Mouse (Mus musculus): ENCODE data around the gene Frat2.
A peak's percentile ranks its signal among the peaks of the same experiment; 100 is the strongest.

The Frat2 gene

GRCm38 (mm10) chr19:41822589-41822988 lies 25.3 kb downstream of the Frat2 start:
- DNase-seq (ENCODE audit: extremely low spot score, low spot score), result no peak

- no peak for DNase-seq (ENCODE audit: extremely low spot score, low spot score)
Observed at GRCm38 (mm10) chr19:41821436-41821835, 26.5 kb downstream of the Frat2 start.

GRCm38 (mm10) chr19:41818749-41819148 lies 29.2 kb downstream of the Frat2 start:
- no peak for DNase-seq (ENCODE audit: extremely low spot score, low spot score)

- DNase-seq (ENCODE audit: extremely low spot score, low spot score), result no peak
Observed at GRCm38 (mm10) chr19:41817325-41817724, 30.6 kb downstream of the Frat2 start.

- DNase-seq (ENCODE audit: extremely low spot score, low spot score), result no peak
Observed at GRCm38 (mm10) chr19:41816915-41817314, 31.0 kb downstream of the Frat2 start.

GRCm38 (mm10) chr19:41816410-41816809 lies 31.5 kb downstream of the Frat2 start:
- no peak for DNase-seq (ENCODE audit: extremely low spot score, low spot score)

- DNase-seq (ENCODE audit: extremely low spot score, low spot score), result no peak
Observed at GRCm38 (mm10) chr19:41813374-41813773, 34.6 kb downstream of the Frat2 start.

GRCm38 (mm10) chr19:41812525-41812924 lies 35.4 kb downstream of the Frat2 start:
- DNase-seq (ENCODE audit: extremely low spot score, low spot score), result no peak

GRCm38 (mm10) chr19:41810074-41810473 lies 37.9 kb downstream of the Frat2 start:
- no peak for DNase-seq (ENCODE audit: extremely low spot score, low spot score)

GRCm38 (mm10) chr19:41808104-41808634 lies 39.8 kb downstream of the Frat2 start:
- DNase-seq (ENCODE audit: extremely low spot score, low spot score), result no peak

GRCm38 (mm10) chr19:41807497-41807896 lies 40.4 kb downstream of the Frat2 start:
- DNase-seq (ENCODE audit: extremely low spot score, low spot score), result no peak

GRCm38 (mm10) chr19:41805831-41806230 lies 42.1 kb downstream of the Frat2 start:
- no peak for DNase-seq (ENCODE audit: extremely low spot score, low spot score)

- DNase-seq (ENCODE audit: extremely low spot score, low spot score), result no peak
Observed at GRCm38 (mm10) chr19:41803322-41803721, 44.6 kb downstream of the Frat2 start.

GRCm38 (mm10) chr19:41801742-41802369 lies 46.1 kb downstream of the Frat2 start, which contains the start of gene Arhgap19:
Gene Arhgap19, minus strand, starts transcription at chr19:41802047.
- peak; percentile 84 for DNase-seq (ENCODE audit: extremely low spot score, low spot score)

- no peak for DNase-seq (ENCODE audit: extremely low spot score, low spot score)
Observed at GRCm38 (mm10) chr19:41800986-41801741, 46.8 kb downstream of the Frat2 start.

GRCm38 (mm10) chr19:41800451-41800850 lies 47.5 kb downstream of the Frat2 start:
- no peak for DNase-seq (ENCODE audit: extremely low spot score, low spot score)

GRCm38 (mm10) chr19:41797536-41797935 lies 50.4 kb downstream of the Frat2 start:
- DNase-seq (ENCODE audit: extremely low spot score, low spot score), result no peak

- no peak for DNase-seq (ENCODE audit: extremely low spot score, low spot score)
Observed at GRCm38 (mm10) chr19:41796789-41797327, 51.1 kb downstream of the Frat2 start.

GRCm38 (mm10) chr19:41796148-41796760 lies 51.7 kb downstream of the Frat2 start:
- no peak for DNase-seq (ENCODE audit: extremely low spot score, low spot score)

Data from neural tube, embryonic 10.5 days (tissue).